Mouse (Mus musculus) liver, postnatal 0 days (tissue): ENCODE results near the gene Tspan15.

Experiments
- CTCF ChIP-seq: sonication (generic); IDR thresholded peaks from 2 replicates; pipeline ENCODE4 v1.5.1; 2016; ENCODE audit warnings: antibody characterized with exemption, low read depth
- EP300 ChIP-seq: IDR thresholded peaks from 2 replicates; pipeline ENCODE4 v1.6.1; 2016; ENCODE audit warnings: antibody characterized with exemption, low read depth, mild to moderate bottlenecking

DNA sequence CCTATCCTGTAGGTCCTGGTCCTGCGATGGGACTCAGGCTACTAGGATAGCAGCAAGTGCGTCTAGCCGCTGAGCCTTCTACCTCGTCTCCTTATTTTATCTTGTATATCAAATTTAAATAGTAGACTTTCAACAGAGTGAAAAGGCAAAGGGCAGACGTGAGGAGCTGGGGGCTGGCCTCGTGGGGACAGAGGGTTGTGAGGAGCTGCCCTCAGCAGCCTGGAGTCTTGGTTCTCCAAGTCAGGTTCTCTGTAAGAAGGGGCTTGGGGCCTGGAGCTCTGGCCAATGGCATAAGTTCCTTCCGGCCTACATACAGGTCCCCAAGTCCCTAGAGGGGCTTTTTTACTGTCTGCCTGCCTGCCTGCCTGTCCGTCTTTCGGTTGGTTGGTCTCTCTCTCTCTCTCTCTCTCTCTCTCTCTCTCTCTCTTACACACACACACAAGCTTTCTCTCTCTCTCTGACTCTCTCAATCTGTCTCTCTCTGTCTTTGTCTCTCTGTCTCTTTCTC lies 57.1 kb downstream of the Tspan15 start:
- TF ChIP-seq CTCF (no peak), EP300 (no peak)
